Comparison of ENCODE assay signal across 23 mouse cellular contexts in the genomic region with DNA sequence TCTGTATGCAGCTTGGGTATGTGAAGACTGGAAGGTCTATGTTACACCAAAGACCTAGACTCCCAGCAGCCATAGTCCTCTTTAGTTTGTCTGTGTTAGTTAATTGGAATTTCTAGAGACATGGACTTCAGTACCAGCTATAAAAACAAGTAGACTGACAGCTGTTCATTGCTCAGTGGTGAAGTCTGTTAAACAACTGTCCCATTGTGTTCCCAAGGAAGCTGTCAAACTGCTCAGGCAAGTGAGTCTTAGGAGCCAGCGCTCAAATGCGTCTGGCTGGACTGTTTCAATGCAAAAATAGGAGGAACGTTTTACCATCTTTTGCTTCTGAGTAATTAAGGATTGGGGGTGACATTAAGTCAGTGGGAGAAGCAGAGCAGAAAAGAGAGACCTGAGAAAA.
DNase-seq lines count a peak whose midpoint lies in the region; ATAC-seq and TF ChIP-seq lines count a peak whose summit lies in the region.
"Had no signal": no experiment of that assay in that cellular context is flagged by ENCODE, and none has a peak within 500 bp of the region (broad histone marks: within the 10 kb centered on the region; RNA-seq: fewer than 3 reads in every experiment).

No protein-coding gene starts in this region.

- no peak for TF ChIP-seq POLR2A in limb, embryonic 14.5 days (IDR thresholded peaks at IDR 0.05; ENCODE audit: borderline replicate concordance, extremely low read depth, insufficient read depth, insufficient read length)

- no peak overlapping the region for H3K27ac ChIP-seq in forebrain, embryonic 12.5 days
- H3K27ac ChIP-seq in forebrain, embryonic 15.5 days (replicated peaks): no peak overlapping the region
- H3K27ac ChIP-seq in limb, embryonic 14.5 days (replicated peaks; ENCODE audit: low read depth, low read length): no peak overlapping the region
- H3K27ac ChIP-seq: heart, adult 2 months; heart, embryonic 15.5 days; hindbrain, embryonic 15.5 days; liver, embryonic 14.5 days; midbrain, embryonic 12.5 days had no signal

- 19% methylated on average over 3 of the region's 3 CpGs for WGBS in forebrain, embryonic 12.5 days
- WGBS in forebrain, embryonic 15.5 days: 13% methylated on average over 3 of the region's 3 CpGs
- 39% methylated on average over 3 of the region's 3 CpGs for WGBS in limb, embryonic 14.5 days

- no peak overlapping the region for H3K4me2 ChIP-seq in forebrain, embryonic 12.5 days
- no peak overlapping the region for H3K4me2 ChIP-seq in forebrain, embryonic 15.5 days (replicated peaks)
- H3K4me2 ChIP-seq in limb, embryonic 14.5 days (replicated peaks; ENCODE audit: low read depth, low read length, severe bottlenecking): no peak overlapping the region
- H3K4me2 ChIP-seq: heart, embryonic 15.5 days; hindbrain, embryonic 15.5 days; midbrain, embryonic 12.5 days had no signal

- peak; percentile 60; the same call in 1 of the 2 replicates for ATAC-seq in forebrain, embryonic 12.5 days (ENCODE audit: low FRiP score)
- ATAC-seq in forebrain, embryonic 15.5 days (replicated peaks): no peak
- peak; percentile 65 for ATAC-seq in limb, embryonic 14.5 days (ENCODE audit: low FRiP score, low read depth)
- no peak for ATAC-seq in megakaryocyte-erythroid progenitor cell, adult 5-6 weeks (replicated peaks; ENCODE audit: low FRiP score, low TSS enrichment, poor library complexity, severe bottlenecking)
- ATAC-seq: activated CD4-positive, CD25-positive, alpha-beta regulatory T cell, adult 4 months; CD4-positive, CD25-positive, alpha-beta regulatory T cell, adult 4 months; lung, postnatal 0 days had no signal

- H3K4me1 ChIP-seq in forebrain, embryonic 12.5 days: 0 out of 2 replicates have a peak, but pooled peaks cover 4% of the 10 kb centered on the region
- H3K4me1 ChIP-seq in forebrain, embryonic 15.5 days: no peaks in the 10 kb centered on the region
- no peaks in the 10 kb centered on the region for H3K4me1 ChIP-seq in limb, embryonic 14.5 days (ENCODE audit: control insufficient read depth, insufficient read depth, low read length)
- H3K4me1 ChIP-seq: heart, embryonic 15.5 days; hindbrain, embryonic 15.5 days had no signal

- no peaks in the 10 kb centered on the region for H3K27me3 ChIP-seq in forebrain, embryonic 12.5 days
- H3K27me3 ChIP-seq in forebrain, embryonic 15.5 days: no peaks in the 10 kb centered on the region
- H3K27me3 ChIP-seq in limb, embryonic 14.5 days (ENCODE audit: control insufficient read depth, insufficient read depth, low read length): no peaks in the 10 kb centered on the region
- H3K27me3 ChIP-seq: heart, embryonic 15.5 days; hindbrain, embryonic 15.5 days; midbrain, embryonic 12.5 days had no signal

- DNase-seq in embryo, embryonic 11 days: peak; percentile 26
- DNase-seq in gonadal fat pad, adult 2 months (ENCODE audit: low read depth): peak; percentile 33
- peak; percentile 14 for DNase-seq in limb, embryonic 14.5 days (ENCODE audit: low spot score)
- no peak for DNase-seq in natural killer cell, adult 2 months (ENCODE audit: low spot score in 2 of 2)
- DNase-seq in frontal cortex, postnatal 25 days (ENCODE audit: low spot score in 2 of 2): no peak
- DNase-seq: adrenal gland, postnatal 14 days; cerebellum, adult 18-20 months; gastrocnemius, postnatal 10 days; heart, adult 2 months; heart, postnatal 4 days; kidney, adult 8-10 months; kidney, postnatal 14 days; thymus, adult 2 months had no signal

- H3K9me3 ChIP-seq in forebrain, embryonic 12.5 days: no peaks in the 10 kb centered on the region
- H3K9me3 ChIP-seq in forebrain, embryonic 15.5 days: no peaks in the 10 kb centered on the region
- no peaks in the 10 kb centered on the region for H3K9me3 ChIP-seq in limb, embryonic 14.5 days (ENCODE audit: control insufficient read depth, low read length)
- H3K9me3 ChIP-seq: heart, embryonic 15.5 days; hindbrain, embryonic 15.5 days; midbrain, embryonic 12.5 days had no signal

- no peak overlapping the region for H3K4me3 ChIP-seq in forebrain, embryonic 12.5 days (replicated peaks)
- H3K4me3 ChIP-seq in forebrain, embryonic 15.5 days: no peak overlapping the region
- no peak overlapping the region for H3K4me3 ChIP-seq in limb, embryonic 14.5 days (replicated peaks; ENCODE audit: low read length)
- H3K4me3 ChIP-seq: heart, adult 2 months; heart, embryonic 15.5 days; hindbrain, embryonic 15.5 days; midbrain, embryonic 12.5 days had no signal

- no peaks in the 10 kb centered on the region for H3K36me3 ChIP-seq in forebrain, embryonic 12.5 days (replicated peaks)
- no peaks in the 10 kb centered on the region for H3K36me3 ChIP-seq in forebrain, embryonic 15.5 days
- H3K36me3 ChIP-seq in limb, embryonic 14.5 days (ENCODE audit: control insufficient read depth, insufficient read depth, low read length): no peaks in the 10 kb centered on the region
- H3K36me3 ChIP-seq: heart, embryonic 15.5 days; hindbrain, embryonic 15.5 days; midbrain, embryonic 12.5 days had no signal

- no peak overlapping the region for H3K9ac ChIP-seq in forebrain, embryonic 12.5 days
- no peak overlapping the region for H3K9ac ChIP-seq in forebrain, embryonic 15.5 days (replicated peaks)
- no peak overlapping the region for H3K9ac ChIP-seq in limb, embryonic 14.5 days (ENCODE audit: low read depth, low read length, severe bottlenecking)
- H3K9ac ChIP-seq: heart, embryonic 15.5 days; hindbrain, embryonic 15.5 days; liver, embryonic 14.5 days; midbrain, embryonic 12.5 days had no signal

Comparison
In these comparisons a context has a peak if more than half of its experiments do, and no peak if none do; other contexts are left out.
1. ATAC-seq: peak in forebrain, embryonic 12.5 days (single experiment) and limb, embryonic 14.5 days (single experiment); none in forebrain, embryonic 15.5 days (single experiment) and megakaryocyte-erythroid progenitor cell, adult 5-6 weeks (single experiment).
2. DNase-seq: peak in embryo, embryonic 11 days (single experiment), gonadal fat pad, adult 2 months (single experiment) and limb, embryonic 14.5 days (single experiment); none in natural killer cell, adult 2 months (0 of 2) and frontal cortex, postnatal 25 days (0 of 2).